Mouse (Mus musculus) CD8-positive naive resting alpha-beta T cell, adult 2 months (primary cell): ENCODE measurements around the gene Cirbp.

Experiments used
- DNase-seq, 2 experiments: peaks; one replicate each; pipeline ENCODE4 v3.0.0; 2022; ENCODE audit warnings: low read depth in 2 of 2, low spot score in 2 of 2

Gene Cirbp

GRCm38 (mm10) chr10:80175536-80176269 lies 9.9 kb downstream of the Cirbp start:
- no peak for DNase-seq

GRCm38 (mm10) chr10:80176270-80176834 lies 10.6 kb downstream of the Cirbp start:
- DNase-seq = no peak

GRCm38 (mm10) chr10:80177441-80178279 lies 11.9 kb downstream of the Cirbp start:
- DNase-seq = no peak

- no peak for DNase-seq
Observed at GRCm38 (mm10) chr10:80179068-80180051, 13.6 kb downstream of the Cirbp start, which contains the start of gene Efna2. Efna2 (plus strand) TSS chr10:80179482.

- DNase-seq = no peak
Observed at GRCm38 (mm10) chr10:80180288-80180687, 14.5 kb downstream of the Cirbp start.

- no peak for DNase-seq
Observed at GRCm38 (mm10) chr10:80180823-80181222, 15.0 kb downstream of the Cirbp start.

GRCm38 (mm10) chr10:80182547-80182946 lies 16.8 kb downstream of the Cirbp start:
- DNase-seq = no peak

GRCm38 (mm10) chr10:80186649-80187048 lies 20.9 kb downstream of the Cirbp start:
- no peak for DNase-seq

GRCm38 (mm10) chr10:80187739-80188138 lies 22.0 kb downstream of the Cirbp start:
- no peak for DNase-seq

- no peak for DNase-seq
Observed at GRCm38 (mm10) chr10:80188453-80189024, 22.8 kb downstream of the Cirbp start.

GRCm38 (mm10) chr10:80189999-80190398 lies 24.2 kb downstream of the Cirbp start:
- no peak for DNase-seq

- no peak for DNase-seq
Observed at GRCm38 (mm10) chr10:80190491-80191051, 24.8 kb downstream of the Cirbp start.

- no peak for DNase-seq
Observed at GRCm38 (mm10) chr10:80193976-80194375, 28.2 kb downstream of the Cirbp start.

GRCm38 (mm10) chr10:80194441-80194840 lies 28.7 kb downstream of the Cirbp start:
- DNase-seq = no peak

- no peak for DNase-seq
Observed at GRCm38 (mm10) chr10:80196167-80196566, 30.4 kb downstream of the Cirbp start.

- DNase-seq = no peak
Observed at GRCm38 (mm10) chr10:80196778-80197581, 31.2 kb downstream of the Cirbp start.

GRCm38 (mm10) chr10:80199440-80200008 lies 33.7 kb downstream of the Cirbp start:
- DNase-seq = peak; percentile 73 to 82

GRCm38 (mm10) chr10:80200485-80200884 lies 34.7 kb downstream of the Cirbp start:
- DNase-seq = no peak

- no peak for DNase-seq
Observed at GRCm38 (mm10) chr10:80204055-80204454, 38.3 kb downstream of the Cirbp start.
